Comparison of ENCODE assay signal across 13 mouse cellular contexts in the genomic region with DNA sequence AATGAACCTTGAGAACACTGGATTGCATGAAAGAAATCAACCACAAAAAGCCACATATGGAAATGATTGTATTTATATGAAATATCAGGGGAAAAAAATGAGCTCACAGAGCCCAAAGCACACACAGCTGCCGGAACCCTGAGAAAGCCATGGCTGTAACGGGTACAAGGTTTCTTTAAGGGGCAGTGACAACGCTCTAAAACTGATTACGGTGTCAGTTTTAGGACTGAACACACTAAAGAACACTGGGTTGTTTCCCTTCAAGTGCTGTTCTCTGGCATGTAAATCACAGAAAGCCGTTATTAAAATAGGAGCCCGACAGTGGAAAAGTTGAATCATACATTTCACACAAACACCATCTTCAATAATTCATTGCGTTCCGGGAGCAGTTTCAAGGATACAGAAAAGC. TPM values are rescaled to one million over a fixed set of nuclear protein-coding genes. Genes with fewer than 3 reads are reported as not detected.
DNase-seq lines count a peak whose midpoint lies in the region; ATAC-seq and TF ChIP-seq lines count a peak whose summit lies in the region.
"Had no signal": no experiment of that assay in that cellular context is flagged by ENCODE, and none has a peak within 500 bp of the region (broad histone marks: within the 10 kb centered on the region; RNA-seq: fewer than 3 reads in every experiment).

No protein-coding gene starts in this region.

- no peak overlapping the region for H3K4me3 ChIP-seq in embryonic facial prominence, embryonic 11.5 days (ENCODE audit: low read depth, low read length)
- H3K4me3 ChIP-seq in embryonic facial prominence, embryonic 10.5 days, result no peak overlapping the region
- H3K4me3 ChIP-seq in kidney, embryonic 14.5 days (ENCODE audit: low read length), result no peak overlapping the region
- H3K4me3 ChIP-seq in CH12.LX (replicated peaks in 1 of 3; ENCODE audit: low read depth in 2 of 3, low read length in 2 of 3, poor library complexity in 1 of 3), result no peak overlapping the region
- H3K4me3 ChIP-seq in limb, embryonic 12.5 days (replicated peaks), result no peak overlapping the region
- H3K4me3 ChIP-seq in forebrain, embryonic 13.5 days, result no peak overlapping the region
- H3K4me3 ChIP-seq: hindbrain, embryonic 15.5 days; layer of hippocampus, adult 2 months had no signal

- no peaks in the 10 kb centered on the region for H3K9me3 ChIP-seq in embryonic facial prominence, embryonic 11.5 days (replicated peaks; ENCODE audit: control insufficient read depth, low read length)
- no peaks in the 10 kb centered on the region for H3K9me3 ChIP-seq in embryonic facial prominence, embryonic 10.5 days
- H3K9me3 ChIP-seq in kidney, embryonic 14.5 days (ENCODE audit: control insufficient read depth, low read length), result peaks cover 3% of the 10 kb centered on the region; the same call in 1 of the 2 replicates
- peaks cover 12% of the 10 kb centered on the region for H3K9me3 ChIP-seq in CH12.LX (replicated peaks; ENCODE audit: low read length)
- H3K9me3 ChIP-seq in limb, embryonic 12.5 days, result no peaks in the 10 kb centered on the region
- H3K9me3 ChIP-seq in forebrain, embryonic 13.5 days (replicated peaks), result no peaks in the 10 kb centered on the region
- H3K9me3 ChIP-seq: hindbrain, embryonic 15.5 days had no signal

- dilution Hi-C loops in CH12.LX (cut with MboI; ENCODE audit: extremely low pct_ligation_motif_present, extremely low pct_unique_long_range_greater_than_20kb, low sequenced_read_pairs), result no loop called here

- 67% methylated on average over 8 of the region's 8 CpGs for WGBS in embryonic facial prominence, embryonic 11.5 days
- 77% methylated on average over 8 of the region's 8 CpGs for WGBS in embryonic facial prominence, embryonic 10.5 days
- WGBS in kidney, embryonic 14.5 days, result 53% methylated on average over 8 of the region's 8 CpGs
- 35% methylated on average over 8 of the region's 8 CpGs for WGBS in limb, embryonic 12.5 days
- 83% methylated on average over 8 of the region's 8 CpGs for WGBS in forebrain, embryonic 13.5 days

- no peak overlapping the region for H3K9ac ChIP-seq in embryonic facial prominence, embryonic 11.5 days (replicated peaks; ENCODE audit: low read length)
- no peak overlapping the region for H3K9ac ChIP-seq in kidney, embryonic 14.5 days (ENCODE audit: low read depth, low read length)
- no peak overlapping the region for H3K9ac ChIP-seq in CH12.LX (ENCODE audit: insufficient read depth, low read depth)
- no peak overlapping the region for H3K9ac ChIP-seq in limb, embryonic 12.5 days (replicated peaks)
- H3K9ac ChIP-seq in forebrain, embryonic 13.5 days, result no peak overlapping the region
- H3K9ac ChIP-seq: hindbrain, embryonic 15.5 days had no signal

- no peak for ATAC-seq in embryonic facial prominence, embryonic 11.5 days (replicated peaks; ENCODE audit: insufficient number of reproducible peaks, low FRiP score, low TSS enrichment, low read depth)
- no peak for ATAC-seq in kidney, embryonic 14.5 days (ENCODE audit: low FRiP score, low TSS enrichment)
- no peak for ATAC-seq in limb, embryonic 12.5 days (ENCODE audit: insufficient number of reproducible peaks, insufficient read depth, low FRiP score, low TSS enrichment, low read depth)
- no peak for ATAC-seq in forebrain, embryonic 13.5 days

- peak; percentile 71 for DNase-seq in embryonic facial prominence, embryonic 11.5 days (ENCODE audit: low spot score)
- DNase-seq in embryonic facial prominence, embryonic 10.5 days (ENCODE audit: low spot score), result no peak
- no peak for DNase-seq in kidney, adult 9 months
- peak; percentile 86 for DNase-seq in CH12.LX (ENCODE audit: extremely low read depth)
- DNase-seq in left cerebral cortex, adult 18-20 months (ENCODE audit: low spot score in 2 of 2), result no peak
- DNase-seq: cerebellum, adult 9-10 months; right cerebral cortex, postnatal 14 days had no signal

- TF ChIP-seq POLR2A in CH12.LX (IDR thresholded peaks at IDR 0.05; ENCODE audit: low read depth, low read length), result no peak

- no peaks in the 10 kb centered on the region for H3K36me3 ChIP-seq in embryonic facial prominence, embryonic 11.5 days (replicated peaks; ENCODE audit: control insufficient read depth, insufficient read depth, low read depth, low read length)
- no peaks in the 10 kb centered on the region for H3K36me3 ChIP-seq in embryonic facial prominence, embryonic 10.5 days (replicated peaks)
- H3K36me3 ChIP-seq in kidney, embryonic 14.5 days (ENCODE audit: control insufficient read depth, insufficient read depth, low read length), result no peaks in the 10 kb centered on the region
- no peaks in the 10 kb centered on the region for H3K36me3 ChIP-seq in CH12.LX (replicated peaks in 1 of 2; ENCODE audit: control insufficient read depth in 1 of 2, insufficient read depth in 1 of 2, low read length in 1 of 2)
- no peaks in the 10 kb centered on the region for H3K36me3 ChIP-seq in limb, embryonic 12.5 days
- H3K36me3 ChIP-seq in forebrain, embryonic 13.5 days (ENCODE audit: poor library complexity, severe bottlenecking), result no peaks in the 10 kb centered on the region
- H3K36me3 ChIP-seq: hindbrain, embryonic 15.5 days had no signal

- TF ChIP-seq CTCF in CH12.LX (conservative IDR thresholded peaks at IDR 0.05 in 1 of 2, IDR thresholded peaks at IDR 0.05 in 1 of 2; ENCODE audit: low read depth in 2 of 2, low read length in 2 of 2), result no peak

- H3K27ac ChIP-seq in embryonic facial prominence, embryonic 11.5 days (replicated peaks; ENCODE audit: low read depth, low read length), result 0 out of 2 replicates have a peak overlapping the region, but pooled peaks have one; percentile 29
- H3K27ac ChIP-seq in embryonic facial prominence, embryonic 10.5 days (replicated peaks), result no peak overlapping the region
- H3K27ac ChIP-seq in kidney, embryonic 14.5 days (ENCODE audit: low read depth, low read length), result 0 out of 2 replicates have a peak overlapping the region, but pooled peaks have one; percentile 26
- H3K27ac ChIP-seq in CH12.LX (ENCODE audit: insufficient read depth, low read depth), result no peak overlapping the region
- peak overlapping the region; percentile 83 for H3K27ac ChIP-seq in limb, embryonic 12.5 days
- H3K27ac ChIP-seq in forebrain, embryonic 13.5 days, result no peak overlapping the region
- H3K27ac ChIP-seq: hindbrain, embryonic 15.5 days; layer of hippocampus, adult 2 months had no signal

- no peak overlapping the region for H3K4me2 ChIP-seq in embryonic facial prominence, embryonic 11.5 days (ENCODE audit: low read depth, low read length)
- H3K4me2 ChIP-seq in kidney, embryonic 14.5 days (replicated peaks; ENCODE audit: low read depth, low read length), result no peak overlapping the region
- peak overlapping the region; percentile 64; the same call in 1 of the 2 replicates for H3K4me2 ChIP-seq in CH12.LX (ENCODE audit: insufficient read depth, low read depth, poor library complexity, severe bottlenecking)
- H3K4me2 ChIP-seq in limb, embryonic 12.5 days, result peak overlapping the region; percentile 42
- H3K4me2 ChIP-seq in forebrain, embryonic 13.5 days, result no peak overlapping the region
- H3K4me2 ChIP-seq: hindbrain, embryonic 15.5 days had no signal

- H3K79me2 ChIP-seq in CH12.LX (replicated peaks; ENCODE audit: control insufficient read depth, extremely low read depth, insufficient read depth, poor library complexity, severe bottlenecking), result no peaks in the 10 kb centered on the region

- in situ Hi-C loops in CH12.LX (cut with MboI; ENCODE audit: low pct_ligation_motif_present, low pct_unique_long_range_greater_than_20kb, low sequenced_read_pairs), result no loop called here

- TF ChIP-seq RAD21 in CH12.LX (IDR thresholded peaks at IDR 0.05; ENCODE audit: low read depth, low read length), result no peak

- TF ChIP-seq EP300 in CH12.LX (IDR thresholded peaks at IDR 0.05; ENCODE audit: low read length), result peak; percentile 76

- H3K27me3 ChIP-seq in embryonic facial prominence, embryonic 11.5 days (ENCODE audit: control insufficient read depth, insufficient read depth, low read length), result no peaks in the 10 kb centered on the region
- no peaks in the 10 kb centered on the region for H3K27me3 ChIP-seq in embryonic facial prominence, embryonic 10.5 days (replicated peaks; ENCODE audit: low read depth, poor library complexity, severe bottlenecking)
- H3K27me3 ChIP-seq in kidney, embryonic 14.5 days (ENCODE audit: control insufficient read depth, insufficient read depth, low read length), result no peaks in the 10 kb centered on the region
- H3K27me3 ChIP-seq in CH12.LX (replicated peaks), result no peaks in the 10 kb centered on the region
- no peaks in the 10 kb centered on the region for H3K27me3 ChIP-seq in limb, embryonic 12.5 days
- no peaks in the 10 kb centered on the region for H3K27me3 ChIP-seq in forebrain, embryonic 13.5 days
- H3K27me3 ChIP-seq: hindbrain, embryonic 15.5 days had no signal

- H3K4me1 ChIP-seq in embryonic facial prominence, embryonic 11.5 days (ENCODE audit: control insufficient read depth, insufficient read depth, low read length), result no peaks in the 10 kb centered on the region; the same call in 1 of the 2 replicates
- peaks cover 57% of the 10 kb centered on the region for H3K4me1 ChIP-seq in embryonic facial prominence, embryonic 10.5 days
- H3K4me1 ChIP-seq in kidney, embryonic 14.5 days (ENCODE audit: control insufficient read depth, insufficient read depth, low read length), result peaks cover 31% of the 10 kb centered on the region; the same call in 1 of the 2 replicates
- peaks cover 14 to 53% of the 10 kb centered on the region in 2 experiments for H3K4me1 ChIP-seq in CH12.LX (ENCODE audit: control insufficient read depth in 1 of 2, insufficient read depth in 2 of 2)
- H3K4me1 ChIP-seq in limb, embryonic 12.5 days (replicated peaks), result peaks cover 66% of the 10 kb centered on the region
- peaks cover 24% of the 10 kb centered on the region for H3K4me1 ChIP-seq in forebrain, embryonic 13.5 days

TF ChIP-seq in CH12.LX, 34 proteins besides CTCF, POLR2A, EP300 and RAD21 (continues in another document):
- TF ChIP-seq IRF4 (IDR thresholded peaks at IDR 0.05; ENCODE audit: low read depth, low read length) (0 out of 2 replicates have a peak, but pooled peaks have one; percentile 20), USF1 (IDR thresholded peaks at IDR 0.05; ENCODE audit: low read depth, low read length) (no peak), PAX5 (IDR thresholded peaks at IDR 0.05; ENCODE audit: low read length) (no peak), MAFK (IDR thresholded peaks at IDR 0.05; ENCODE audit: insufficient replicate concordance, low read length) (0 out of 2 replicates have a peak, but pooled peaks have one; percentile 19)

RNA-seq across cellular contexts. Expression of a gene that starts 19.4 kb away (rescaled TPM):
- polyA plus RNA-seq in embryonic facial prominence, embryonic 11.5 days (2014; fragmentation: Nextera tagmentation; extraction: Ambion mirVana), result 10.2 and 11.8 TPM in 2 replicates
- polyA plus RNA-seq in embryonic facial prominence, embryonic 10.5 days (2016; fragmentation: Nextera tagmentation; extraction: Ambion mirVana), result 20.7 and 23.6 TPM in 2 replicates
- polyA plus RNA-seq in kidney, embryonic 14.5 days (2014; fragmentation: Nextera tagmentation; extraction: Ambion mirVana), result 6.8 and 7.3 TPM in 2 replicates
- total RNA-seq in CH12.LX (2012; rRNA removed), result 0.13 and 0.17 TPM in 2 replicates
- 0.16 and 0.24 TPM in 2 replicates for total RNA-seq in CH12.LX (2014; rRNA removed)
- polyA plus RNA-seq in CH12.LX (2012; ENCODE audit: insufficient read length, low read depth), result 0.22 and 0.63 TPM in 2 replicates
- polyA plus RNA-seq in limb, embryonic 12.5 days (2016; fragmentation: Nextera tagmentation; extraction: Ambion mirVana), result 44.2 and 45.2 TPM in 2 replicates
- 1 to 10 TPM; 1.1 to 1.8 TPM for total RNA-seq in left cerebral cortex, adult 18-20 months (2021)
- polyA plus RNA-seq in forebrain, embryonic 13.5 days (2015; fragmentation: Nextera tagmentation; extraction: Ambion mirVana), result 5.8 and 6.5 TPM in 2 replicates
- total RNA-seq: granulocyte monocyte progenitor cell, adult 5-6 weeks had no signal

Comparison
In these comparisons a context has a peak if more than half of its experiments do, and no peak if none do; other contexts are left out.
1. DNase-seq: peak in embryonic facial prominence, embryonic 11.5 days (single experiment) and CH12.LX (single experiment); none in embryonic facial prominence, embryonic 10.5 days (single experiment), kidney, adult 9 months (single experiment) and left cerebral cortex, adult 18-20 months (0 of 2).
2. H3K27ac ChIP-seq: peak in embryonic facial prominence, embryonic 11.5 days (single experiment), kidney, embryonic 14.5 days (single experiment) and limb, embryonic 12.5 days (single experiment); none in embryonic facial prominence, embryonic 10.5 days (single experiment), CH12.LX (single experiment) and forebrain, embryonic 13.5 days (single experiment).
3. H3K4me2 ChIP-seq: peak in CH12.LX (single experiment) and limb, embryonic 12.5 days (single experiment); none in embryonic facial prominence, embryonic 11.5 days (single experiment), kidney, embryonic 14.5 days (single experiment) and forebrain, embryonic 13.5 days (single experiment).